Mouse (Mus musculus) neural tube, embryonic 11.5 days (tissue): ENCODE measurements around the gene Wbp4. TPM values are rescaled to one million over a fixed set of nuclear protein-coding genes. Genes with fewer than 3 reads are reported as not detected.

Experiments
- ATAC-seq: fragments of 200-750 bp; cut with Nextera tagmentation; 2 replicates; pipeline ENCODE4 v1.8.0; 2017; ENCODE audit warnings: moderate number of reproducible peaks, mild to moderate bottlenecking, moderate TSS enrichment, moderate library complexity; ENCODE audit not compliant: insufficient read depth, low FRiP score, low TSS enrichment
- DNase-seq: peaks from one replicate; pipeline ENCODE4 v3.0.0-alpha.2; 2015; ENCODE audit warnings: low spot score
- H3K27ac ChIP-seq: fragments of 300-500 bp; sonication (generic); 2 replicates; pipeline ENCODE4 v1.5.1; 2014; ENCODE audit warnings: low read depth, mild to moderate bottlenecking, low read length
- H3K27me3 ChIP-seq: fragments of 300-500 bp; sonication (generic); 2 replicates; pipeline ENCODE4 v1.6.1; 2014; ENCODE audit warnings: mild to moderate bottlenecking, low read length, mixed read lengths; ENCODE audit not compliant: control insufficient read depth, insufficient read depth
- H3K36me3 ChIP-seq: fragments of 300-500 bp; sonication (generic); 2 replicates; pipeline ENCODE4 v1.6.1; 2014; ENCODE audit warnings: mild to moderate bottlenecking, low read length, moderate library complexity, mixed read lengths; ENCODE audit not compliant: control insufficient read depth, insufficient read depth
- H3K4me1 ChIP-seq: fragments of 300-500 bp; sonication (generic); 2 replicates; pipeline ENCODE4 v1.6.1; 2014; ENCODE audit warnings: low read length, mixed read lengths; ENCODE audit not compliant: control insufficient read depth, insufficient read depth
- H3K4me2 ChIP-seq: fragments of 300-500 bp; sonication (generic); 2 replicates; pipeline ENCODE4 v1.6.1; 2014; ENCODE audit warnings: low read depth, mild to moderate bottlenecking, moderate library complexity
- H3K4me3 ChIP-seq: fragments of 300-500 bp; sonication (generic); 2 replicates; pipeline ENCODE4 v1.5.1; 2014; ENCODE audit warnings: low read depth, low read length
- H3K9ac ChIP-seq: fragments of 300-500 bp; sonication (generic); 2 replicates; pipeline ENCODE4 v1.6.1; 2014; ENCODE audit warnings: mild to moderate bottlenecking, low read length
- H3K9me3 ChIP-seq: fragments of 300-500 bp; sonication (generic); 2 replicates; pipeline ENCODE4 v1.6.1; 2016; ENCODE audit warnings: low read length; ENCODE audit not compliant: control insufficient read depth
- WGBS: fragments of 180-500 bp; shearing (Covaris S2); extraction: QIAGEN DNeasy Blood & Tissue Kit; methylation state at CpG from one replicate; pipeline ENCODE4 v1.1.7; 2014; 5-methylcytosine and 5-hydroxymethylcytosine counted together
- polyA plus RNA-seq: library from polyadenylated mRNA; unstranded; fragments of >200 nt; fragmentation: Nextera tagmentation; extraction: Ambion mirVana; gene quantifications from 2 replicates; pipeline ENCODE4 v1.2.1, GENCODE M21; 2014

Gene Wbp4
- polyA plus RNA-seq, 1 experiment from 2014 or later, result 57.8 TPM

DNA sequence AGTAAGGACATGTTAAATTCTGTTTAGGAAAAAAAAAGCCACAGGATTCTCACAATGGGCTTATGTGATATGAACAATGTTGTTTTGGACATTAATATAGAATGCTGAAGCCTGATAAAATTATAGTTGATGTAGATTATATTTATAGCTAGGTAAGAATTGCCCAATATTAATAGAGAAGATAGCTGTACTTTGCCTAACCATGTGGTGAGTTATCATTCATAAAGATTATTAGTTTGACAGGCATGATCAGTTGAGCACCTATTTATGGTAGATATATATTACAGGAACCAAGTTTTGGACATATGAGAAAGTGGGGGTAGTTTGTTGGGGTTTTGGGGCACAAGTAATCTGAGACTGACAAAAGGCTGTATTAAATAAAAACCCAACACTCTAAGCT, 39.3 kb upstream of the Wbp4 start:
- DNase-seq (no peak), ATAC-seq (no peak)
- Histone ChIP-seq H3K4me1 (no peaks in the 10 kb centered on the region), H3K27me3 (no peaks in the 10 kb centered on the region), H3K36me3 (no peaks in the 10 kb centered on the region), H3K4me3 (no peak overlapping the region), H3K9me3 (no peaks in the 10 kb centered on the region), H3K27ac (no peak overlapping the region), H3K4me2 (no peak overlapping the region), H3K9ac (no peak overlapping the region)

GRCm38 (mm10) chr14:79519663-79519975, 38.3 kb upstream of the Wbp4 start:
- DNase-seq (no peak), ATAC-seq (no peak)
- 53% methylated on average over 1 of the region's 1 CpGs for whole genome bisulfite sequencing
- no peaks in the 10 kb centered on the region for H3K27me3 ChIP-seq
- H3K9ac ChIP-seq, result no peak overlapping the region
- no peak overlapping the region for H3K27ac ChIP-seq
- H3K4me3 ChIP-seq, result no peak overlapping the region
- H3K36me3 ChIP-seq, result no peaks in the 10 kb centered on the region
- H3K4me2 ChIP-seq, result no peak overlapping the region
- no peaks in the 10 kb centered on the region for H3K9me3 ChIP-seq
- no peaks in the 10 kb centered on the region for H3K4me1 ChIP-seq

DNA sequence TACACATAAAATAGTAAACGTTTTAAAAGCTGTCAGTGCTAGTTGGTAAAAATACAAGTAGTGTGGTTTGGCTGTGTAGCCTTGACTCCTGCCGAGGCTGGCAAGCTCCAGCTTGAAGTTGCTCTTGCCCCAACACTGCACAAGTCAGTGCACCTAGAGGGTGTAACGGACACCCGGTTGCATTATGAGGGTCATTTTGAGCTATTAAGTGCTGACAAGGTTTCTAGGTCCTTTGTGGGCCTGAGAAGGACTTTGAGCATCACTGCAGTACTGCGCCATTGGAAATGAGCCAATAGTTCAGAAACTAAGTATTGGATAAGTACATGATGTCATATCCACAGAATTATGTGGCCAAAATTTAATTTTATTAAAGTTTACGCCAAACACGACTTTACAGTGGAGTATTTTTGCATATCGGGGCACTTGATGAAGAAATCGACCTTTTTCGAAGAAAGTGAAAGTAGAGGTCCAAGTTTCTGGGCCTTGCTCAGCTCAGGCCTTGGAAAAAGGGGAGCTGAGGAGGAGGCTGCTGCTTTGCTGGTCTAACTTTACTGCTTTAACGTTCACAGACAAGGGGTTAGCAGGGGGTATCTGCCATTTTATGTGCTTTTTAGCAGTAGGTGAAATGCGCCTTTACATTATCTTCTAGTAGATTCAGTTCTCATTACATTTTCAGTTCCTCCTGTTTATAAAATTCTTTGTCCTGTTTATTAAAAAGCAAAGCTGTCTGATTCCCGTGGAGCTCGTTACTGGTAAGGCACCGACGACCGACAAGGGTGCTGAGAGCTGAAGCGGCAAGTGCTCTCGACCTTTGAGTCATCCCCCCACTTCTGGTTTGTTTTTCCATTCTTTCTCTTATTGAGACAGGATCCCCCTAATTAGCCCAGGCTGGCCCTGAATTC, 37.7 kb upstream of the Wbp4 start:
- no peaks in the 10 kb centered on the region for H3K4me1 ChIP-seq
- no peak overlapping the region for H3K4me3 ChIP-seq
- H3K27ac ChIP-seq, result no peak overlapping the region
- H3K9ac ChIP-seq, result no peak overlapping the region
- no peaks in the 10 kb centered on the region for H3K9me3 ChIP-seq
- no peak overlapping the region for H3K4me2 ChIP-seq
- H3K36me3 ChIP-seq, result no peaks in the 10 kb centered on the region
- no peaks in the 10 kb centered on the region for H3K27me3 ChIP-seq
- 75% methylated on average over 19 of the region's 19 CpGs for WGBS
- DNase-seq, result no peak
- ATAC-seq, result no peak

GRCm38 (mm10) chr14:79518123-79518522, 36.8 kb upstream of the Wbp4 start:
- no peak overlapping the region for H3K4me3 ChIP-seq
- no peak overlapping the region for H3K9ac ChIP-seq
- ATAC-seq (no peak), DNase-seq (no peak)
- H3K9me3 ChIP-seq, result no peaks in the 10 kb centered on the region
- H3K27me3 ChIP-seq, result no peaks in the 10 kb centered on the region
- H3K4me2 ChIP-seq, result no peak overlapping the region
- H3K27ac ChIP-seq, result no peak overlapping the region
- no peaks in the 10 kb centered on the region for H3K4me1 ChIP-seq
- no peaks in the 10 kb centered on the region for H3K36me3 ChIP-seq
- 83% methylated on average over 2 of the region's 2 CpGs for WGBS

- H3K27me3 ChIP-seq, result no peaks in the 10 kb centered on the region
- H3K36me3 ChIP-seq, result no peaks in the 10 kb centered on the region
- H3K9me3 ChIP-seq, result no peaks in the 10 kb centered on the region
- DNase-seq (no peak), ATAC-seq (no peak)
- H3K4me1 ChIP-seq, result no peaks in the 10 kb centered on the region
- WGBS, result 89% methylated on average over 8 of the region's 8 CpGs
- no peak overlapping the region for H3K4me3 ChIP-seq
- no peak overlapping the region for H3K9ac ChIP-seq
- no peak overlapping the region for H3K4me2 ChIP-seq
- H3K27ac ChIP-seq, result no peak overlapping the region
These were observed 35.9 kb upstream of the Wbp4 start for GRCm38 (mm10) chr14:79517185-79517740.

DNA sequence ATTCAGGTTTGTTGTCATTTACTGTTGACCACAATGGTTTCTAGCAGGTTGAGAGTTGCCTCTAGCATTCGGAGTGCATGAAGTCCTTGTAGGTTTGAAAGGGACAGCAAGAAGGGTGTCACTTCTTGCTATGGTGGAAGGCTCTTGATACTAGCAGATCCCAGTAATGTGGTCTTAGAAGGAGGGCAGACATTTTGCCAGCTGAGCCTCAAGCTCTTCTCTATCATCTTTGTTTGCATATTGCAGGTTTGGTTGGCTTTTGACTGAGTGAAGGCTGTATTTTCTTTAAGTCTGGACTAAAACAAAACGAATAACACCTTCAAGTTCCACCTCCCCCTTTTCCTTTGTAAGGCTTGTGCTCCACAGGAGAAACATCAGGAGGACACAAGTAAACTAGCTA, 35.4 kb upstream of the Wbp4 start:
- H3K4me3 ChIP-seq, result no peak overlapping the region
- no peaks in the 10 kb centered on the region for H3K4me1 ChIP-seq
- no peak for ATAC-seq
- 87% methylated on average over 2 of the region's 2 CpGs for WGBS
- H3K27me3 ChIP-seq, result no peaks in the 10 kb centered on the region
- H3K9ac ChIP-seq, result no peak overlapping the region
- DNase-seq, result no peak
- H3K36me3 ChIP-seq, result no peaks in the 10 kb centered on the region
- H3K27ac ChIP-seq, result no peak overlapping the region
- no peaks in the 10 kb centered on the region for H3K9me3 ChIP-seq
- H3K4me2 ChIP-seq, result no peak overlapping the region

DNA sequence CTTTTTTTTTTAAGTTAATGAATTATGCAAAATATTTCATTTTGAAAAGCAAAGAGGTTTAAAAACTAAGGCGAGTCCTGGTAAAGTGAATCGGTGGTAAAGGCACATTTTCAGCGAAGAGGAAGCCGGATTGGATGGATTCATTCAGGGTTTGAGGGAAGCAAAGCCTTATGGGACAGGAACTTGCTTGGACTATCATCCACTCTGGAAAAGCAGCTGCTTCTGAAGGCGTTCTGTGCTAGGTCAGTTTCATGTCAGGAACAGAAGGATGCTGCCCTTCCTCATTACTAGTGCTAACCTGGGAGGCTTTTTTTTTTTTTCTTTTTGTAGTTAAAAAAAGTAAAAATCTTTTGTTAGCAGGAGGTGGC, 34.9 kb upstream of the Wbp4 start:
- 84% methylated on average over 5 of the region's 5 CpGs for WGBS
- no peaks in the 10 kb centered on the region for H3K27me3 ChIP-seq
- no peak overlapping the region for H3K4me2 ChIP-seq
- H3K4me1 ChIP-seq, result no peaks in the 10 kb centered on the region
- H3K36me3 ChIP-seq, result no peaks in the 10 kb centered on the region
- H3K9ac ChIP-seq, result no peak overlapping the region
- no peak overlapping the region for H3K4me3 ChIP-seq
- no peaks in the 10 kb centered on the region for H3K9me3 ChIP-seq
- H3K27ac ChIP-seq, result no peak overlapping the region
- no peak for DNase-seq
- ATAC-seq, result no peak

- no peaks in the 10 kb centered on the region for H3K4me1 ChIP-seq
- H3K4me3 ChIP-seq, result no peak overlapping the region
- H3K27me3 ChIP-seq, result no peaks in the 10 kb centered on the region
- 85% methylated on average over 8 of the region's 8 CpGs for WGBS
- H3K27ac ChIP-seq, result no peak overlapping the region
- no peaks in the 10 kb centered on the region for H3K36me3 ChIP-seq
- ATAC-seq (no peak), DNase-seq (no peak)
- no peak overlapping the region for H3K9ac ChIP-seq
- H3K4me2 ChIP-seq, result no peak overlapping the region
- H3K9me3 ChIP-seq, result no peaks in the 10 kb centered on the region
These were observed 34.4 kb upstream of the Wbp4 start for GRCm38 (mm10) chr14:79515511-79516242.

DNA sequence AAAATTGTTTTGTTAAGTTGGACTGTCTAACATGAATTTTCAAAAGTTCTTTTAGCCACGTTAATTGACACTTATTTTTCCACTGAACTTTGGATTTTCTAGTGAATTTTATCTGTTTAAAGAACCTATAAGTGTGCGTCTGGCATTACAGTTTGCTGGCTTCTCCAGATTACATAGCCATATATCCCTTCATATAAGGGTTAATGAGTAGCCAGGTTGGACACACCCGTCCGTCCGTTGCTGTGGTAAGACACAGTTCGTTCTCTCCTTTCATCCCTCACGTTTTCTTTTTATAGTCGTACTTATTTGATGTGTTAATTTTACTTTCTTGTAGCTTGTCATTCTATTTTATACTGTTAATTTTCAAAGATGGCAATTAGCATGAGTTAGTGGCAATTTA, 33.8 kb upstream of the Wbp4 start:
- Histone ChIP-seq H3K4me1 (no peaks in the 10 kb centered on the region), H3K4me3 (no peak overlapping the region), H3K9ac (no peak overlapping the region), H3K9me3 (no peaks in the 10 kb centered on the region), H3K4me2 (no peak overlapping the region), H3K27ac (no peak overlapping the region), H3K36me3 (no peaks in the 10 kb centered on the region), H3K27me3 (no peaks in the 10 kb centered on the region)
- DNase-seq (no peak), ATAC-seq (no peak)
- whole genome bisulfite sequencing, result 86% methylated on average over 8 of the region's 8 CpGs
